Mouse (Mus musculus) cortical plate, adult 2 months (tissue): ENCODE data around the gene Rtn4rl2.

ENCODE experiments used
- CTCF ChIP-seq: fragments of 200-500 bp; IDR thresholded peaks from 2 replicates; pipeline ENCODE4 v1.5.1; 2011; ENCODE audit warnings: mild to moderate bottlenecking, control low read depth, low read length; ENCODE audit not compliant: insufficient read depth; ENCODE audit errors: extremely low read depth
- POLR2A ChIP-seq: fragments of 200-500 bp; IDR thresholded peaks from 2 replicates; pipeline ENCODE4 v1.6.1; 2011; ENCODE audit warnings: mild to moderate bottlenecking, low read length, control low read depth; ENCODE audit not compliant: insufficient read depth; ENCODE audit errors: extremely low read depth

DNA sequence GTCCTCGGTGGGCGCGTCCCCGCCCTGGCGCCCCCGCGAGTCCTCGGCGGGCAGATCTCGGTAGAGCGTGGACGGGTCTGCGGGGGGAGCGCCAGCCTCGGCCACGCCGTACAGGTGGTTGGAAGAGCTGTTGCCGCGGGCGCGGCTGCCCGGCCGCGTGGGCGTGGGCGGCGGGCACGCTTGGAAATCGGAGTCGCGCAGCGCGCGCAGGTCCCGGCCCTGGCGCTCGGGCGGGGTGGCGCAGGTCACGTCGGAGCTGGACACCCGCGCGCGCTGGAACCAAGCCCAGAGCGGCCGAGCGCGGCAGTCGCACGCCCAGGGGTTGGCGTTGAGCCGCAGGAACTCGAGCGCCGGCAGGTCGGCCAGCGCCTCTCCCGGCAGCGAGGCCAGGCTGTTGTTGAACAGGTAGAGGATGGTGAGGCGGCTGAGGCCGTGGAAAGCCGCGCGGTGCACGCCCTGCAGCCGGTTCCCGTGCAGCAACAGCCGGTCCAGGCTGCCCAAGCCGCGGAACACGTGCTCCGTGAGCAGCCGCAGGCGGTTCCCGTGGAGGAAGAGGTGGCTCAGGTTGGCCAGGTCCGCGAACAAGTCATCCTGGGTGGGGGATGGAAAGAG, 14.3 kb downstream of the Rtn4rl2 start:
- TF ChIP-seq CTCF: no peak
- no peak for TF ChIP-seq POLR2A
